Mouse (Mus musculus) mouse embryonic stem cell (cell line): ENCODE data around the gene Cdt1.

Experiments
- in situ Hi-C, 2 experiments: fragments of 300-500 bp; cut with MboI; formaldehyde crosslinking; loops; 1 replicate in 1 of 2; 3 replicates in 1 of 2; pipeline ENCODE4 v1.14.3; 2019 to 2020; ENCODE audit warnings: low sequenced_read_pairs in 2 of 2, low pct_unique_long_range_greater_than_20kb in 1 of 2, mixed read lengths in 1 of 2; ENCODE audit not compliant: unreplicated experiment in 1 of 2

Gene Cdt1

DNA sequence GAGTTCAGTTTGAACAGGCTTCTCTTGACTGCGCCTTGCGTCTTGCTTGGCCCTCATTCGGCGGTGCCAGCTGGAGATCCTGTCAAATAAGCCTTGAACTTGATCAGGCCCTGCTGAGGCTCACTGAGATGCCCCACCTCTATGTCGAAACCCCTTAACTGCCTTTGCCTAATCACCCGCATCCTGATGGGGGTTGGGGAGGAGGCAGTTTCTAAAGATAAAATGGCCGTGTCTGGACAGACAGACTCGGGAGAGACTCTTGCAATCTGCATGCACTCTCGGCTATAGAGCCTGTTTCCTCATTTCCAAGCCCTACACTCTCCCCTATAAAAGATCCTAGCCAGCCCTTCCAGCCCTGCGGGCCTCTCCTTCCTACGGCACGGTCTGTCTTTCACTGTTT lies 25.4 kb downstream of the Cdt1 start:
- in situ Hi-C loops, result no loop called here

DNA sequence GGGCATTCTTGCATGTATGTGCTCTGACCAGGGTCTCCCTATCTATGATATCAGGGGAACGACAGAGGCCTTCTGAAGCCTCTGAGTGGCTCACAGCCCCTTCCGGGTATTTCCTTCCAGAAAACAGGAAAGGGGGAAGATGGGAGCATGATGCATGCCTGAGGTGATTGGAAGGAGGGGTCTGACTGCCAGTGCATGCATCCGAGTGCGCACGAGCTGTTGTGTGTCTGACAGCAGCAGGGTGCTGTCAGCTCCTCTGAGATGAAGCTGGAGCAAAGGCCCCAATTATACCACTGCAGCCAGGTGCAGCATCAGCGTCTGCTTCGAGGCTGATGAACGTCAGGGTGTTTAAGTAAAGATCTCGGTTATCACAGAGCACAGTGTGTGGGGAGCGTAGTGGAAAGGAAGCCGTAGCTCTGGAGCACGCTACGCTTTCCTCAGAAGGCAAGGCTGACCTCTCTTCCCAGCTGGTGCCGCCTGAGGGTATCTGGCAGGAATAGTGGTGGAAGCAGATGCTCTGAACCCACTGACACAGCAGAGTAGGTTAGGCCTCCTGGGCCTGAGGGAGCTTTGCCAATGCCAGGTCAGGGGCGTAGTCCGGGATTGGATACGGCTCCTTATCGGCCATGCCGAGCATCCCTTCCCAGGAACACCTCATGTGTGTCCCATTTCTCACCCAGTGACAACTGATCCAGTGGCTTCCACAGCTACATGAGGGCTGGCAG lies 26.1 kb downstream of the Cdt1 start:
- in situ Hi-C loops, result no loop called here

DNA sequence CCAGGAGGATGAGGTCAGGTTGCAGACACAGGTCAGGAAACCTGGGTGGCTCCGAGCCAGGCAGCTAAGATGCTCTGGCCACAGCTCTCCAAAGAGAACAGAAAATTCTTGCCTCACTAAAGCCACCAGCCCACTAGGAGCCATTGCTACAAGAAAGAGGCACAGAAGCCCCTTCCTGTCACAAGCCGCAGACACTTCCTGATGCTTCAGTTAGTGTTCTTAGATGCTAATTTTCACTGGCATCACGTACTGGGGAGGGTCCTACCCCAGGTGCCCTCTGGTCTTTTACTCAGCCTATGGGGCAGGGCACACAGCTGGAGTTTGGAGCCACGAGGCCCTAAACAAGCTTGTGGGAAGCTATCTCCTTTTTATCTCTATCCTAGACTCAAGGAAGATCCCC lies 28.2 kb downstream of the Cdt1 start:
- in situ Hi-C loops, result no loop called here

DNA sequence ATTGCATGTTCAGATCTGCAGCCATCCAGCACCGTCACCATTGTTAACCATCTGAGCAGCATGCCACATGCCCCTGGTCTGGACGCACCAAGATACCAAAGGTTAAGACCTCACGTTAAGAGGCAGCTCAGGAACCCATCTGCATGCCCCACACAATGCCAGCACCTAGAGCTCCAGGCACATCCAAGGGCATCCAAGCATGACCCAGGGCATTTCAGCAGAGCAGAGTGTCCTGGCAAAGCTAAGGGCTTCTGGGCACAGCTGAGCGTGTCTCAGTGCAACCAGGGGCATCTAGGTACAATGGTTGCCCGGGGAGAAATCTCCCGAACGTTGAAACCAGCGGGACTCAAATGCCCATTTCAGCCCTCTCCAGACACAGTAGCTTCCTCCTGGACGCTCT lies 32.9 kb downstream of the Cdt1 start:
- in situ Hi-C loops, result no loop called here

DNA sequence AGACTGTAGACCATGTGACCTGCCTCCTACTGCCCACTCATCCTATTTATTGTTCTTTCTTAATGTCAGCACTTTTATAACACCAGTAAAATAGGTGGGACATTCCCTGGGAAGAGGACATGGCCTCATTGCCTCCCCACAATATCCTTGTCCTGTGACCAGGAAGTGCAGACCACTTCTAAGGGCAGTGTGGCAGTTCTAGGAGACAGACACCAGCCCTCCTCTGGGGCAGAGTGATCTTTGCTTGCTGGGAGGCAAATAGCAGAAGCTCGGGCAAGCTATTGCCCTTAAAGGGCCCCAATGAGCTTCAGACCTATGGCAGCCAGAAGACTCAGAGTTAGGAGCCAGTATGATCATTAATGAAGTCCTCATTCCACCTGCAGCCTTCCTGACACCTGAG lies 36.8 kb downstream of the Cdt1 start:
- in situ Hi-C loops, result no loop called here

DNA sequence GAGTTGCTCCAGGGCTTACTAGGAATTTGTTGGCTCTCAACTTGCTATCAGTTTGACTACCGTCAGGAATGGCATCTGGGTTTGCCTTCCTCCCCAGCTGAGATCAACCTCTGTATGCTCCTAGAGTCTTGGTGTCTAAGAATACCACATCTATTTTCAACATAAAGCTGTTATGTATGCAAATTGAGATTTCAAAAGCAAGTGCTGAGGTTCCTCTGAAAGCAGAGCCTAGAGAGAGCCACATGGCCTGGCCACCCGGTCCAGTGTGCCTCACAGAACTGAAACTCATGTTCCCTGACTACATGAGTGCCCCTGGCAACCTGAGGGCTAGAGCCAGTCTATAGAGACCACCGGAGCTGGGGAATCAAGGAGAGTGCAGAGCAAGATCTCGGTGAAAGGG lies 37.6 kb downstream of the Cdt1 start:
- in situ Hi-C loops, result no loop called here

DNA sequence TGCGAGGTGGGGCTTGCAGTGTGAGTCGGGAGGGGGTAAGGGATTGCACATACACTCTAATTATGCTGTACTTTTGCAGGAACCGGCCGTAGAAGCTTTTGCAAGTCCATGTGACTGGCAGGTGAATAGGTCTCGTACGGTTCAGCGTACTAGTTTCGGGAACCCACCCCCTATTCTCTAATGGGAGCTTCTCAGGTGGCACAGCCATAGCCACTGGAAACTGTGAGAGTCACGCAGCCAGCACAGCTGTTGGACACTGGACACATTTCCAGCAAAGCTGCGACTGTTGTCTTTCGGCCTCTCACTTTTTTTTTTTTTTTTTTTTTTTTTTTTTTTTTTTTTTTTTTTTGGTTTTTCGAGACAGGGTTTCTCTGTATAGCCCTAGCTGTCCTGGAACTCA lies 39.0 kb downstream of the Cdt1 start:
- in situ Hi-C loops, result no loop called here

DNA sequence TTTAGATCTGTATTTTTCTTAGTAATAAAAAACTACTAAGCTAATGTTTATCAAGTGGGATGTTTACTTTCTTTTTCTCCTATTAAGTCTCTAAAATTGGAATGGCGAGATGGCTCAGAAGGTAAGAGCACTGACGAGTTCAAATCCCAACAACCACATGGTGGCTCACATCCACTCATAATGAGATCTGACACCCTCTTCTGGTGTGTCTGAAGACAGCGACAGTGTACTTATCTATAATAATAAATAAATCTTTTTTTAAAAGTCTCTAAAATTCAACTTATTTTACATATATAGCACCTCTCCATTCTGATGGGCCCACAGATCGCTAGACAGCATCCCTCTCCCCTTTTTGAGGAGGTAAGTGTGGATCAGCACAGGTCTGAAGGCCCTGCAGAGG lies 42.4 kb downstream of the Cdt1 start:
- in situ Hi-C loops, result no loop called here

DNA sequence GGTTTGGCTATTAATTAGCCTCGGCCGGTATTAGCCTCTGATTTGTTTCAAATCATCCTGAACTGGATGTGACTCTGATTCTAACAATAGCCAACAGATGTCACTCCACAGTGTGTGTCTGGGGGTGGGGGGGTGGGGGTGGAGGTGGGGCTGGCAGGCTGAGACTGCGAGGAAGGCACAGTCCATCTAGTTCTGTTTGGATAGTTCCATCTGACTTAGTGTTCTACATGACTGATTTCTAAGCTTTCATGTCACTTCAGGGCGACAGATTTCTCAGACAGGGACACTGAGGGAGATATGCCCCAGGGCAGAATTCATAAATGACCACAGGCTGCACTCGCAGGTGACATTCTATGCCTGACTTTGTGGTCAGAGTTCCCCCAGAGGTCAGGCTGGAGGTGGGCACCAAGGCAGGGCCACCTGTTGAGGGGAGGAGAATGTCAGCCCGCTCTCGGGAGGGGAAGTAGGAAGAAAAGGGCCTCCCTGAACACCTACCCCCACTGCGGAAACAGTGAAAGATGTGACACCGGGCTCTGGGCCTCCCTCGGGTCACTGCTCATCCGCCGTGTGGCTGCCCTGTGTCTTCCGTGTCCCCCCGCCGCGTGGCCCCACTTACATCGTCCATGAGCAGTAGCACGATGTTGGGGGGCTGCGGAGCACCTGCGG lies 42.9 kb downstream of the Cdt1 start:
- in situ Hi-C loops, result no loop called here

DNA sequence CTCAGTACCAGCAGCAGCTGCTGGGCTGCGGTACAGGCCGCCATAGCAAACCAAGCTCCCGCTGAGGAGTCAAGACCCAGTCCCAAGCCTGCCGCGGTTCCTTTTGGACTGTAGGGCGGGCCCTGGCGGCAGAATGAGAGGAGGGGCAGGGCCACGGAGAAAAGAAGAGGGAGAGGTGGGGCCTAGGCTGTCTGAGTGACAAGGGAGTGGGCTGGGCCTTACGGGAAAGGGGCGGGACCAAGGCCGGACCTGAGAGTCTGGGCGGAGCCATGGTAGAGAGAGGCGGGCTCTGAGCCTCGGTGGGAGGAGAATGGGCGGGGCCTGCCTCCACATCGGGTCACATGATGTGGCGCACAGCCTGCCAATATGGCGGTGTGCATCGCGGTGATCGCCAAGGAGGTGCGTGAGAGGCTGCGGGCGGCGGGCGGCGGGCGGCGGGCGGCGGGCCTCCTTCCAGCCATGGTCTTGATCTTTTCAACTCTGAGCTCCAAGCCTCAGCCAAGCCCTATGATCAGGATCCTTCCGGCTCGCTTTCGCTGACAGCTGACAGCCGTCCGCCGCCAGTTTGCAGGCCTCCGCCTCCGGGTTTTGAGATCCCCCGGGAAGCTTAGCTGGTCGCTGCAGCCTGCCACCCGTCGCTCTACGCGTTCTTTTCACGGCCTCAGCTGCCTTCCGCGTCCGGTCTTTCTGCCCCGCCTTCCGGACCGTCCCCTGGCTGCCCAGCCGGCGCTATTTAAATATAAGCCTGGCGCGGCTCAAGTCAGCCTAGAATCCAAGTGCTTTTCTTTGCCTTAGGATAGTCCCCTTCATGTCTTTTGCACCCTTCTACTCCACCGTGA lies 43.7 kb downstream of the Cdt1 start, which contains the start of the genes Galns and Trappc2l:
Gene Galns, minus strand, starts transcription at position 169 of the 839 bp plus-strand sequence.
Gene Trappc2l, plus strand, starts transcription at position 346 of the 839 bp plus-strand sequence.
- in situ Hi-C loops, result no loop called here

DNA sequence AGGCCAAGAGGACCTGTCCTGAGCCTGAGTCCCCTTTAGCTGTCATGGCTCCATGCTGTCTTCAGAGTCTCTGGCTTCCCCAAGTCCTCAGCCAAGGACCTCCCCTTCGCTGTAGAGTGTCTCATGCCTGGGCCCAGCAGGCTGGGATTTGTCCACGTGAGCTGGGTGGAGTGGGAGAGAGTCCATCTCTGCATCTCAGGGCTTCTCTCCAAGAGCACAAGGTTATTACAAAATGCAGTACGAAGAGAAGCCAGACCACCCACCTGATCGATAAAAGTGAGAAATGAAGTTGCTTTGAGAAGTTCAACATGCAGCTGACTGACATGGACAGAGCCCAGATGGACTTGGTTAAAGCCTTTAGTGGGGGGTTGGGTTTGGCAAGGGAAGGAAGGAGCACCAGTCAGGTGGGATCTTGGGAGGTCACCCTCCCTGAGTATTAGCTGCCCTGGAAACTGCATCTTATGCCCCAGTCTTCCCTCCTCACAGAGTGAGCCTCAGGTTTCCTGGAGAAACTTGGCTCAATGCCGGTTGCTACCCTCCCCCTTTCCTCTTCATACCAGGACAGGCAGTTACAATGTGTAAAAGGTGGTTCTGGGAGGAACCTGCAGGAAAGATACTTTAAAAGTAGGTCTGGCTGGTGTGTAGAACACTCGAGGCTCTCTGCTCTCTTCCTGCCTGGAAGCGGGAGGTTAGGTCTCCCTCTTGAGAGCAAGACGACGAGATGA lies 48.5 kb downstream of the Cdt1 start:
- in situ Hi-C loops, result loop anchor here in 1 of 2 experiments (5.0 kb wide), 1 partner anchor 211 kb away; no protein-coding TSS in a partner anchor

DNA sequence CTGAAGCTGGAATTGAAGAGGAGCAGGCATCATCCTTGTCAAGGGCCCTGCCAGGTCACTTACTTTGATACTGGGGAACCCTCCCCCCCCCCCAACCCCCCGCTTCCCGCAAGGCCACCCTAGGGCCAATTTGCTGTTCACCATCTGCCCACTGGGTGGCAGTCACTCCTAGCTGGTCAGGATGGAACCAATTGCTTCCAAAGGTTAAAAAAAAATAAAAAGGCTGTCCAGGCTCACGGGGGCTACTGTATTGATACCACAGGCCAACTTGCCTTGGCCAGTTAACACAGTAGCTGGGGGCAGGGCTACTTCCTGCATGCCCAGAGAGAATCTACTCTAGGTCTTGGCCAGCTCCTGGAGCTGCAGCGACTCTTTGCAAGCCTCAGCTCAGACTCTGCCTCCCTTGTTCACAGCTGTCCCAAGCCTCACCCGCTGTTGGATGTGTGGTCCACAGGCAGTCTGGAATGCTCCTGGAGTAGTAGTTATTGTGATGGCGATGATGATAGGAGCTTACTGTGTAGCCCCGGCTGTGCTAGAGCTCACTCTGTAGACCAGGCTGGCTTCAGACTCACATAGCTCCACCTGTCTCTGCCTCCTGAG lies 50.2 kb downstream of the Cdt1 start:
- in situ Hi-C loops, result loop anchor here in 1 of 2 experiments (5.0 kb wide), 1 partner anchor 209 kb away; no protein-coding TSS in a partner anchor

DNA sequence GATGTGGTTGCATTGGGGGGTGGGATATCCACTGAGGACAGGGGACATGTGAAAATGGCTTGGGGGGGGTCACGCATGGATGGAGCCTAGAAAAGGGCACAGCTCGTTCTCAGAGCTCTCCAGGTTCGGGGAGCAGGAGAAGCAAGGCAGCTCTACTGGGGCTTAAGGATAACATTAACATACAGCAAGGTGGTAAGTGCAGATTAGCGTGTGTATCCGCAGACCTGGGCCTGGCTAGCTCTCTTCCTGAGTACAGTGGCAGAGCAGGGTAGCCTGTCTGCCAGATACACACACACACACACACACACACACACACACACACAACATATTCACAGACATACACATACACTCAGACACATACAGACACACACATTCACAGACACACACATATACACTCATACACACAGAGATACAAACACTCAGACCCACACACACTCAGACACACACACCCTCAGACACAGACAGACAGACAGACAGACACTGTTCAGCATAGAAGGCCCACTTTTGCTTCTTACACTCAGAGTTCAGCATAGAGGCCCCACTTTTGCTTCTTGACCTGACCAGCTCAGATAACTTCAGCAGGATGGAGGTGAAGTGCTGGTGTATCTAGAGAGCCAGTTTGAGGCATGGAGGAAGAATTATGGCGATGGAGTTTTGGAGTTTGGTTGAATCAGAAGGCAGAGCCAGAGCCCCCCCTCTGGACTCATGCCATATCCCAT lies 51.0 kb downstream of the Cdt1 start:
- in situ Hi-C loops, result loop anchor here in 1 of 2 experiments (5.0 kb wide), 1 partner anchor 208 kb away; no protein-coding TSS in a partner anchor

DNA sequence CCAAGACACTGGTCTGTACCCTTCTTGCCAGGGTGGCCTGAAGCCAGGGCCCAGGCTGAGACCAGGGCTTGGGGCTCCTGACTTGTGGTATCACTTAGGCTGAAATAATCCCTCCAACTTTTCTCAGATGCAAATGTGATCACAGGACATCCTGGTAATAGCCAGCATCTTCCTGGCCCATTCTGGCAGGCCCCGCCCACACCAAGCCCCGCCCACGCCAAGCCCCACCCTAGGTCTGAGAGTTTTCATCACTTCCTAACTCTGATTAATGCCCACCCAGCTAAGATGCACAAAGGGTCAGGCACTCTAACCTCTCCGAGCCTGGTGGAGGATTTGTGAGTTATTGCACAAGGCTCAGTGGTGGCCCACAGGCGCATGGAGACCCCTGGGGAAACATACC lies 52.6 kb downstream of the Cdt1 start:
- in situ Hi-C loops, result no loop called here

DNA sequence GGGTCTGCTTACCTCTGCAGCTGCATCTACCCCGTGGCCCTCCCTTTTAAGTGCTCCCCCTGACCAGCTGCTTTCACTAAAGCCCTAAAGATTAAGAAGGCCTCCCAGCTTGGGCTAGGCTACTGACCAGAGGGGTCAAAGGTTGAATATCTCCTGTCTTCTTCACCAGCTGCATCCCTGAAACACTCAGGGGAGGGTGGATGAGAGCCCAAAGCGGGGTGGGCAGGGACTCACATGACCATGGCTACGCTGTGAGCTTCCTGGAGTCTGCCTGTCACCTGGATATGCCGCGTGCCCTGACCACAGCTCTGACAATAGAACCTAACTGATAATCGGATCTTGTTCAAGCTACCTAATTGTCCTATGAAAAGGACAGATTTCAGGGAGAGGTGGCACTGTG lies 54.9 kb downstream of the Cdt1 start, which contains the start of gene Pabpn1l:
Gene Pabpn1l, minus strand, starts transcription at position 13 of the 400 bp plus-strand sequence.
- in situ Hi-C loops, result no loop called here
